Mouse (Mus musculus) left cerebral cortex, postnatal 14 days (tissue): ENCODE results near the gene Jmy. TPM values are rescaled to one million over a fixed set of nuclear protein-coding genes. Genes with fewer than 3 reads are reported as not detected.

ENCODE experiments used
- DNase-seq, 2 experiments: peaks; one replicate each; pipeline ENCODE4 v3.0.0; 2021 to 2022; ENCODE audit warnings: low spot score in 2 of 2, mixed read lengths in 1 of 2
- intact Hi-C: fragments of 180-260 bp; cut with DNase I; formaldehyde crosslinking; loops from one replicate; pipeline ENCODE4 v1.15.1; 2025
- total RNA-seq, 2 experiments: library from RNA; stranded (reverse); gene quantifications; 2 replicates each; pipeline ENCODE4 v1.2.3; 2021

Jmy gene
- total RNA-seq, 2 experiments from 2014 or later = 35.9 to 40.1 TPM

DNA sequence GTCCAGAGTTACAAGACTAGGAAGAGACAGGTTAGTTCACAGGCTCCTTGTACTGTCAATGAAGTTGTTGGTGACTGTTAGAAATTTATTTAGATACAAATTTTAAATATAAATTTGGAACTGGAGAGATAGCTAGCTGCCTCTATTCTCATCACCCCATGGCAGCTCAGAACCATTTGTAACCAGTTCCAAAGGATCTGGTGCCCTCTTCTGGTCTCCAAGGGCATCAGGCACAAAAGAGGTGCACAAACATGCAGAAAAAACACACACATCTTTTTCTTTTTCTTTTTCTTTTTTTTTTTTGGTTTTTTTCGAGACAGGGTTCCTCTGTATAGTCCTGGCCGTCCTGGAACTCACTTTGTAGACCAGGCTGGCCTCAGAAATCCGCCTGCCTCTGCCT is 18.5 kb downstream of the Jmy start:
- intact Hi-C loops = no loop called here
- DNase-seq = no peak

DNA sequence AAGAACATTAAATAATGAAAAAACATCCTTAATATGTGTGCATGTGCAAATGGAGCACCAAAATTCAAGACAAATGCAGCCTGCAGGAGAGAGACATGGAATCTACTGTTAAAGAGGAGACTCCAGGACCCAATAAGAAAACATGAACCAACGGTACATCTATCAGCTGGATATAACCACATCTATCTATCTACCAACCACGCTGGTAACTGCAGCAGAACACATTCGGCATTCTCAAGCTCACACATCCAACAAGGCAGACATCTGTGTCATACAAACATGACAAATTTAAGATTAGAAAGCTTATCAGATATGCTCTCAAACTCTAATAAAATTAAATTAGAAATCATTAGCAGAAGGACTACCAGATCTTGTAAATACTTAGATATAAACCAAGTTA is 21.3 kb downstream of the Jmy start:
- intact Hi-C loops = no loop called here
- DNase-seq = no peak

DNA sequence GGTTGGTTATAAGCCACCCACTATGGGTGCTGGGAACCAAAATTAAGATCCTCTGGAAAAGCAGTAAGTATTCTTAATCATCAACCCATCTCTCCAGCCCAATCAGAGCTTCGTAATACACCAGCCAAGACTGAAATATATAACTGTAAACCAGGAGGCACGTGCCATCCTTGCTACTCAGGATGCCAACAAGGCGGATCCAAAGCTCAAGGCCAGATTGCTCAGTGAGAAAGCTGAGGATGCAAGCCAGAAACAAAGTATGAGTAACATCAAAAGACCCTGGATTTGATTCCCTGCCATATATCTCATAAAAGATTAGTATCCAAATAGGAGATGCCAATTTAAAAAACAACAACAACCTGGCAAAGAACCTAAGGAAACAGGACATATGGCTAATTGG is 31.3 kb downstream of the Jmy start:
- no peak for DNase-seq
- intact Hi-C loops = no loop called here

DNA sequence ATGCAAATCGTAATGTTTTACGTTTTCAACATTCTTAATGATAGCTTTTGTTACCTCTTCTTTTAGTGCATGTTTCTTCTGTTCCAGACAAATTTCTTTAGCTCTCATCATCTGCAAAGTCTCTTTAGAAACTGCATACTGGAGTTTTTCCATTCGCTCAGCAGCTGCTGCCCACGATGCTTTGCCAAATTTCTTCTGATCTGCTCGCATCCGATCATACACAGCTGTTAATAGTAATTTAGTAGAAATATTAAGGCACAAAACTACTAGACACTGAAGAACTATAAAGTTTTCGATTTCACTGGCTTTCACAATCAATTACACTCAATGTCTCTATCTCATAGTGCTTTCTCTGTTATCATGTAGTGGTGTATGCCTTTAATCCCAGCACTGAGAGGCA is 40.0 kb downstream of the Jmy start:
- intact Hi-C loops = no loop called here
- no peak for DNase-seq

DNA sequence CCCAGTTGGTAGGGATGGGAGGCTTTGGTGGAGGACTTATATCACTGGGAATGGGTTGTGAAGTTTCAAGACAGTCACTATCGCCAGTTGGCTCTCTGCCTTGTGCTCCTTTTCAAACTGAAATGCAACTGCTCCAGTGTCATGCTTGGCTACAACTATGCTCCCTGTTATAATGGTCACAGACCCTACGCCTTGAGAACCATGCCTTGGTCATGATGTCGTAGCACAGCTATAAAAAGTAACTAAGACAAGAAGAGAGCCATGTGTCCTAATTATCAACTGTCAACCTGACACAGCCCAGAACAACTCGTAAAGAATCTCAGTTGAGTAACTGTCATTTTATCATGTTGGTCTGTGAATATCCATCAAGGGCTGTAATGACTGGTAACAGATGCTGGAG is 41.0 kb downstream of the Jmy start:
- intact Hi-C loops = no loop called here
- DNase-seq = no peak

DNA sequence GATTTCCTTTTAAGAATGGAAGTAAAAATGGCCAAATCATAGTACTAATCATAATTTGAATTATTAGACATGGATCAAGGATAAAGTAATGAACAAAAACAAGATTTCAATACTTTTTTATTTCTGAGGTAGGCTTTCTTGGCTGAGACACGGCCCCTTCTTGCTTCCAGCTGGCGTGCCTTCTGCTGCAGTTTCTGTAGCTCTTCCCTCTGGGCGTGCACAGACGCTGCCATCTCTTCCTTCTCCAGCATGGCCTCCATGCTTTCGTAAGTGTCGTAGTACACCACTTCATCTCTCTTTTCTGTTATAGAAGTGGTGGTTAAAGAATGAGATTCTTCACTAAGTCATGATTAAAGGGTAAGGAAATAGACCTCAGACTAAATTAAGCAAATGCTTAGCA is 46.3 kb downstream of the Jmy start:
- peak; percentile 24 to 50 for DNase-seq
- intact Hi-C loops = loop anchor here (5.0 kb wide), 1 partner anchor 159 kb away; no protein-coding TSS in a partner anchor

DNA sequence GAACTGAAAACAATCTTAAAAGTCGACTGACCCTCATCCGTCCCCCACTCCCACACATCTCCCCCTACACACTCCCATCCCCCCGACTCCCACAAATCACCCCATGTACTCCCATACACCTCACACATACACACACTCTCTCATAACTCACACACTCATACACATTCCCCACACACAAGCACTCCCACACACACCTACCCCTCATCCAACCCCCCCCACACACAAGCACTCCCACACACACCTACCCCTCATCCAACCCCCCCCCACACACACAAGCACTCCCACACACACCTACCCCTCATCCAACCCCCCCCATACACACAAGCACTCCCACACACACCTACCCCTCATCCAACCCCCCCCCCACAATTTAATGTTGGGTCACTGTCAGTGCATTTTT is 59.4 kb downstream of the Jmy start:
- DNase-seq = no peak
- intact Hi-C loops = loop anchor here (10.0 kb wide), 1 partner anchor 275 kb away; no protein-coding TSS in a partner anchor

DNA sequence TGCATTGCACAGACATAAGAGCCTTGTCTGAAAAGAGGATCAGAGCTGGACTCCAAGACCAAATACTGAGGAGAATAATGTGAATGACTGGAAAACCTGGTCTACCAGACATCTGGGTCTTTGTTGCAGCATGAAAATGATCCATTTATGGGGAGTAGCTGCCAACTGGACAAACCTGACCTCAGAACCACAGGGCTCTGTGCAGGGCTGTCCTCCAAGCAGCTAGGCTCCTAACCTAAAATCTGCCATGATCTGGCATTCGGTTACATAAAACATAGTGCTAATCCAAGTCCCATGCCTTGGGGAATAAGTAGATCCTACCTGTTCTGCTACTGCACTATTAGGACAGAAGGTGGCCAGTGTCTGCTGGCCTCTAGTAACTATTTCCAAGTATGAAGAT is 70.4 kb downstream of the Jmy start:
- intact Hi-C loops = no loop called here

DNA sequence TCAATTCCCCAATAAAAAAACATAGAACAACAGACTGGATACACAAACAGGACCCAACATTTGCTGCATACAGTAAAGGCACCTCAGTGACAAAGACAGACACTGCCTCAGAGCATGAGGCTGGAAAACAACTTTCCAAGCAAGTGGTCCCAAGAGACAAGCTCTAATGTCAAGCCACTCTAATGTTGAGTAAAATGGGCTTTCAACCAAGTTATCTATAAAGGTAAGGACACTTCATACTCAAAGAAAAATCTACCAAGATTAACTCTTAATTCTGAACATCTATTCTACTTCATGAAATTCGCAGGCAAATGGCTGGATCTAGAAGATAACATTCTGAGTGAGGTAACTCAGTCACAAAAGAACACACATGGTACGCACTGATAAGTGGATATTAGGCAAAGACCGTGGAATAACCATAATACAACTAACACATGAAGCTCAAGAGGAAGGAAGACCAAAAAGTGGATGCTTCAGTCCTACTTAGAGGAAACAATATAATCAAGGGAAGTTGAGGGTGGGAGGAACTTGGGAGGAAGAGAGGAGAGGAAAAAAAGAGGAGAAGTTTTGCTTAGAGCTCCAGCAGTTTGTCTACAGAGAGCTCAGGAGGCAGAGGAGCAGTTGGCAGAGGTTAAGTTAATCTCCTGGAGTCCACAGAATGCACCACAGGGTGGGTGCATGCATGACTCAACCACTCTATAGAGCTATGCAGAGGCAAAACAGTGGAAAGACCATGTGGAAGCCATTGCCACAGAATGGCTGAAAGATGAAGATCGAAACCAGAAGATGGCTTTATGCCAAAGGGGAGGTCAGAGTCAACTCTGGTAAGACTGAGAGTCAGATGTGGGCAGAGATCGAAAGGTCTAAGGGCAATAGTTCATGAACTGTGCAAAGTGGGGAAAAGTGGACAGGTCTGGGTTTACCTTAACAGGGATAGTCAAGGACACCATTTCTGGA is 71.4 kb downstream of the Jmy start:
- peak in 1 of 2 experiments; percentile 27 for DNase-seq
- intact Hi-C loops = no loop called here

More for the DNA sequence above, 70.4 kb downstream of the Jmy start:
- DNase-seq = no peak

DNA sequence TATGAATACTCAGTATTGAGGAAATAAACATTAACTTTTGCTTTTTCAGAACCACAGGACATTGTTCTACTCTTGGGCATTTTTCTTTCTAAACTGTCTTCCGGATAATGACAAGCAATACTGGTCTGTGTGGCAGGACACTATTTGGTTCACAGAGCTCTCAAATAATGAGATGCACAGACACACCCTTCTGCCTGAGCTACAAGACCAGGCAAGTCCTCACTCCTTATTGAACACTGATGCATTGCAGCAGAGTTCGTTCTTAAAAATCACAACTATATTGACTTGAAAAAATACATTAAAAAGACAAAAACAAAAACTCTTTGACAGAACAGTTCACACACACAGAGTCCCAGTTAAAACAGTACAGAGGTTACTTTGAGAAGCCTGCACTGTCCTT is 76.4 kb downstream of the Jmy start:
- intact Hi-C loops = no loop called here
- DNase-seq = no peak

DNA sequence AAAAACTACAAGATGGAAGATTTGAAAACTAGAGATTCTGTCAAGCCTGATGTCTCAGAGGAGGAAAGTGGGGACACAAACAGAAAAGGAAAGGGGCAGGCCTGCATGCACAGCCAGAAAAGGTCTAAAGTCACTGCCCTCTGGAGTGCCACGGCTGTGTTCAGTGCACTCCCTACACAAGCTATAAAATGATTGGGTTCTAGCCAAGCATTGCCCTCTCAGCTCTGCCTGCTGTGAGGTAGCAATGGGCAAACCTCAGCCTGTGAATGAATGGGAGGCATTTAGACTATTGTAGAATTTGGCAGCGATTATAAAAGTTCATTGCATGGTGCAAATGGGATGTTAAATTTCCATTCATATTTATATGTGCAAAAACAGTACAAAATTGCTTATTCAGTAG is 79.8 kb downstream of the Jmy start:
- DNase-seq = no peak
- intact Hi-C loops = no loop called here

DNA sequence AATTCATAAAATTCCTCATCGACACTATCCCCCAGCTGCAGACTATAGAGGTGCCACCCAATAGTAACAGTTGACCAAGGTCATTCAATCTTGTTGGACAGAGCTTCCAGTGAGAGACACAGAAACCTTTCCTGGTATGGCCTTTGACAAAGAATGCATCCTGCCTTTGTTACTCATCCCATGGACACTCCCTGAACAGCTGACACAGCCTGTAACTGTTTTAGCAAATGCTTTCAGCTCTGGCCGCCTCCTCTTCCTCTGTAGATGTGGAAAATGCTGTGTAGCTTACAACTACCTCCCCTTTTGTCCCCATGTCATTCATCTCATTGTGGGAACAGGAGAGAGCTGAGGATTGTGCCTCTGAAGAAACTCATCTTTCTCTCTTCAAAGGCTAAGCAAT is 81.3 kb downstream of the Jmy start:
- intact Hi-C loops = no loop called here

DNA sequence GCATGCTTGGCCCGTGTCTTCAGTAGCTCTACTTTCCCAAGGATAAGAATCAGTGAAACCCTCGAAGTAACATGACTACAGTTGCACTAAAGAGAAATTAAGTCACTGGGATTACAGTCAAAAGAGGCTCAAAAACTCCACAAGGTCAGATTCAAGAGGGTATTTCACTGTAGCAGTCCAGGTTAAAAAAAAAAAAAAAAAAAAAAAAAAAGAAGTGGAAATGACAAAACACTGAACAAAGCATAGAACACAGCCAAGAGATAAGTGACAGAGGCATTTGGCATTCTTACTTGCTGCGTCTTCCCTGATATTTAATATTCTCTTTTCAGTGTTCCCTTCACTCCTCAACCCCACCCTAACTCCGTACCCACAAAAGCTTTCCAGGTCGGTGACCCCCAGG is 84.6 kb downstream of the Jmy start:
- DNase-seq = no peak
- intact Hi-C loops = no loop called here

More for the DNA sequence above, 81.3 kb downstream of the Jmy start:
- DNase-seq = no peak

DNA sequence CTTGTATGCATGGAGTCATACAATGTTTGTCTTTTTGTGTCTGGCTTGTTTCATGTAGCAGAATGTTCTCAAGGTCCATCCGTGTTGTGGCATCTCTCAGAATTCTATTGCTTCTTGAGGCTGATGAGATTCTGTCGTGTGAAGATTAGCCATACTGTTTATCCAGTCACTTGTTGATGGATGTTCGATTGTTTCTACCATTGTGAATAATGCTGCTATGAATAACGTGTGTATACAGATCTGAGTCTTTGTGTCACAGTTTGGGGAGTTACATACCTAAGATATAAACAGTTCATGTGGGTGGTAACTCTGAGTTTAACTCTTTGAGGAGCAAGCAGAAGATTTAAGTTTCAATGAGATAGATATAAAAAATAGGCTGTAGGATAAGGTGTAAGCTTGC is 89.3 kb downstream of the Jmy start:
- DNase-seq = no peak
- intact Hi-C loops = no loop called here

DNA sequence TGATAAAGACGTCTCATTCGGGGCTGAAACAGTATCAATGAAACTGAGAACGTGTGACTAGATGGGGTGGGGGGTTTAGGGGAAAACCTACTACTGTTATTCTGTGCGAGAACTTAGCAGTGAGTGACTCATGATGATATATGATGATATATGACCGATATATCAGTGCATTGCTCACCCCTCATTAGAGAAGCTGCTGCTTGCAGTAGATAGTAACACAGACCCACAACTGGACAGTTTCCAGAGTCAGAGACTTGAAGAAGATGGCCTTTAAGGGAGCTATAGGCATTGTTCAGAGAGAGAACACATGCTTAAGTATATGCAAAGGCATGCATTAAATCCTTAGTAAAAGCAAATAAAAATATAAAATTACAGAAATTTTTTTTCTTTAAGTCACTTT is 92.8 kb downstream of the Jmy start:
- intact Hi-C loops = no loop called here
- no peak for DNase-seq

DNA sequence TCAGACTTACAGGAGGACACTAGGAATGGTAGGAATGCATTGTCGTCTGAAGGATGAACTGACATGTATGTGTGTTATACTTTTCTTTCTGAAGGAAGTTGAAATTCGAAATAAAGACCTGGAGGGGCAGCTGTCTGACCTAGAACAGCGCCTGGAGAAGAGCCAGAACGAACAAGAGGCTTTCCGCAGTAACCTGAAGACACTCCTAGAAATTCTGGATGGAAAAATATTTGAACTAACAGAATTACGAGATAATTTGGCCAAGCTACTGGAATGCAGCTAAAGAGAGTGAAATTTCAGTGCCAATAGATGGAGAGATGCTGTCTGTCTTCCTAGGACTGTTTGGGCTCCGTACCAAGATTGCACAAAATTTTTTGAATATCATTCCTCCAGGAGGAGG is 97.7 kb downstream of the Jmy start:
- intact Hi-C loops = no loop called here

DNA sequence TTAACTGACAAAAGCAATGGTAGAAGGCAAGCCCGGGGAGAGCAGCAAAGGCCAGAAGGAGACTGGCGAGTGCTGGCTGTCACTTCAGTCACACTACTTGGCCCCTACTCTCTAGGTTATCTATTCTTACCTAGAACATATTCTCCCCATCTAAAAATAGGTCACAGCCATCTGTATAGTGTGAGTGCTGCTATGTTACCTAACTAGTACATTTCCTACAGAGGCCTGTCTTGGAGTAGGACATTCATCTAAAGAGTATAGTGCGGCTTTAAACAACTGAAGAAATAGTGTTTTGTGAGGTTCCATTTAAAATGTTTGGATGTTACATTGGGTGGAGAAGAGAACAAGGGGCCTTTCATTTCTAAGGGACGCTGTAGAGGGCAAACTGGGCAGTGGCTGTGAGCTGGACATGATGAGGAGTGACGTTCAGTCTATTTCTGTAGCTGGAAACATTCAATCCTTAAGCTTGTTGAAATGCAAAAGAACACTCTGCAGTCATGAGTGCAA is 99.8 kb downstream of the Jmy start:
- peak in 1 of 2 experiments; percentile 71 for DNase-seq
- intact Hi-C loops = no loop called here

More for the DNA sequence above, 97.7 kb downstream of the Jmy start:
- no peak for DNase-seq

DNA sequence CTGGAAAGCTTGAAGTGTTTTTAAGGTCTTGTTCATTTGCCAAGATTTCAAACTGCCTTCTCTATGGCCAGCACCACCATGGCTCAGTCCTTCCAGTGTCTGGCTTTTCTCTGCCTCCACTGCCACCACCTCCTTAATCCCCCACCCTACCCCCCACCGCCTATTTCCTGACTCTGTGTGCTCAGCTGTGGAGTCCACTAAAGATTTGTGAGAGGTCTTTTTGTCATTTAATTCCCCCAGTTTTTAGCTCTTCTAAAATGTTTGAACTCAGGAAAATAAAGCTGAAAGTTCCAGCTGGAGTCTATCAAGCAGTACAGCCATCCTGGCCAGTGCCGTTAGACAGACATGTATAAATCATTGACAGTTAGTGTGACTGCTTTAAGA is 110.4 kb downstream of the Jmy start:
- intact Hi-C loops = no loop called here

DNA sequence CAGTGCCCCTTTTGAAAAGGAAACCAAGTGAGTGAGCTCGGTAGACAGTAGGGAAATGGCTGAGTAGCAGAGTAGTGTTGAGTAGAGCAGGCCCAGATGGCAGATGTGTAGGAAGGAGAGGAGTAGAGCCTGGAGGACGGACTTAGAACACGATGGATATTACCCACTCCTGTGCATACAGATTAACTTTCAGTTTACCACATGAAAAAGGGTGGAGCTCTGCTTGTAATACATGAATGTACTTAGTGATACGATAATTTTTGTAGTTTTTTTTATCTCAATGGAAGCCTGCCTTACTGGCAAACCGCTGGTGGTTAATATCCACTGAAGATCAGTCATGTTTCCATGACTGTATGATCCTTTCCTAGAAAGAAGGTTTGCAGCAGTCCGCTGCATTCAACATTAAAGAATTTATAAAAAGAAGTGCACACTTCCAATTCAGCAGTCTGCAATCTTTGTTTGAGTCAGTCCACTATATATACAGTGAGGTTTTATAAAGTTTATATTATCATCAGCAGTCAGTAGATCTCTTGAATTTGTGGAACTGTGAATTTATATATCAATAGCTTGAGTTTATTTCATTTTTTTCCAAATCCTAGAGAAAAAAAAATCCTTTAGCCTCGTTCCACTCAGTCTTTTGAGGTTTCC is 110.9 kb downstream of the Jmy start:
- DNase-seq = no peak
- intact Hi-C loops = no loop called here

More for the DNA sequence above, 110.4 kb downstream of the Jmy start:
- no peak for DNase-seq

DNA sequence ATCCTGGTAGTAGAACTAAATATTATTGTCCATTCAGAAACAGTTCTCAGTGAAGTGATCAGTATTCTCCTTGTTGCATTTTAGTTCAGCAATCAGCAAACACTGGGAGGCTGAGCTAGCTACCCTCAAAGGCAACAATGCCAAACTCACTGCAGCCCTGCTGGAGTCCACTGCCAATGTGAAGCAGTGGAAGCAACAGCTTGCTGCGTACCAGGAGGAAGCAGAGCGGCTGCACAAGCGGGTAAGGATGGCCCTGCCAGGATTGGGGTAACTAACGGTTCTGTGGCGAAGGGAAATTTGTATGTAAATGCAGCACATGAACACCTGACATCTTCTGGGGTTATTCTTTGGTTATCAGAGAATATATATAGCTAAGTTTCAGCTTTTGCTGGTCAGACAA is 112.2 kb downstream of the Jmy start:
- DNase-seq = no peak
- intact Hi-C loops = no loop called here

DNA sequence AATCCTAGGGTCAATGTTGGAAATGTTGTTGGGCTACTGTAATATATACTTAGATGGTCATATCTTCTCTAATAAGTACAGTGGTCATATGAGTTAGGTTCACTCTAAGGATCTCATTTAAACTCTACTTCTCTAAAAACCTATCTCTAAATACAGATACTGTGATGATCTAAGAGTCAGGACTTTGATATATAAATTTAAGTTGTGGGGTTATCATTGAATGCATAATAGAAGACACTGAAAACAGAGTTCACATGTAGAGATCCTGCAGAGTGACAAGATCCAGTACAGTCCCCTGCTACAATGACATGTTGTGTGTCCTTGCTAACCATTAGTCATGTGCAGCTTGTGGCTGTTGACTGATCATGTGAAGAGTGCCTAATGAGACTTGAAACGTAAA is 114.5 kb downstream of the Jmy start:
- intact Hi-C loops = no loop called here

More for the DNA sequence above, 114.5 kb downstream of the Jmy start:
- no peak for DNase-seq
